Mouse (Mus musculus): ENCODE measurements at regions not wholly inside any gene's neighbourhood (a gene's known extent, or its start where the extent isn't known, plus 50 kb on each side); places are given as distances from the start of the nearest gene placed in this dataset.

GRCm38 (mm10) chr1:168065598-168066041 is 366.4 kb downstream of the Pbx1 start:
- DNase-seq (ENCODE audit: low spot score, missing footprints) = peak; percentile 73
- Histone ChIP-seq H3K4me3 (ENCODE audit: low read depth, low read length) (no peak overlapping the region), H3K27me3 (ENCODE audit: control insufficient read depth, insufficient read depth, low read length) (no peaks in the 10 kb centered on the region), H3K9me3 (ENCODE audit: control insufficient read depth, low read length) (no peaks in the 10 kb centered on the region), H3K4me1 (ENCODE audit: control insufficient read depth, insufficient read depth, low read length) (no peaks in the 10 kb centered on the region), H3K9ac (ENCODE audit: low read length) (no peak overlapping the region), H3K4me2 (no peak overlapping the region), H3K36me3 (ENCODE audit: control insufficient read depth, insufficient read depth, low read length) (no peaks in the 10 kb centered on the region), H3K27ac (ENCODE audit: low read depth, low read length) (no peak overlapping the region)
- WGBS = 46% methylated on average over 6 of the region's 6 CpGs
- ATAC-seq (ENCODE audit: low FRiP score) = no peak

GRCm38 (mm10) chr1:168066810-168067209 is 365.3 kb downstream of the Pbx1 start:
- H3K27ac ChIP-seq (ENCODE audit: low read depth, low read length) = no peak overlapping the region
- 71% methylated on average over 6 of the region's 6 CpGs for WGBS
- H3K9me3 ChIP-seq (ENCODE audit: control insufficient read depth, low read length) = no peaks in the 10 kb centered on the region
- H3K4me2 ChIP-seq = no peak overlapping the region
- no peak overlapping the region for H3K9ac ChIP-seq (ENCODE audit: low read length)
- peak; percentile 2 for DNase-seq (ENCODE audit: low spot score, missing footprints)
- no peak for ATAC-seq (ENCODE audit: low FRiP score)
- no peaks in the 10 kb centered on the region for H3K36me3 ChIP-seq (ENCODE audit: control insufficient read depth, insufficient read depth, low read length)
- no peaks in the 10 kb centered on the region for H3K4me1 ChIP-seq (ENCODE audit: control insufficient read depth, insufficient read depth, low read length)
- H3K27me3 ChIP-seq (ENCODE audit: control insufficient read depth, insufficient read depth, low read length) = no peaks in the 10 kb centered on the region
- no peak overlapping the region for H3K4me3 ChIP-seq (ENCODE audit: low read depth, low read length)

GRCm38 (mm10) chr1:168068003-168068919 is 363.8 kb downstream of the Pbx1 start:
- no peak overlapping the region for H3K9ac ChIP-seq (ENCODE audit: low read length)
- H3K4me3 ChIP-seq (ENCODE audit: low read depth, low read length) = no peak overlapping the region
- no peak overlapping the region for H3K4me2 ChIP-seq
- no peak for ATAC-seq (ENCODE audit: low FRiP score)
- H3K27ac ChIP-seq (ENCODE audit: low read depth, low read length) = no peak overlapping the region
- WGBS = 72% methylated on average over 9 of the region's 9 CpGs
- no peaks in the 10 kb centered on the region for H3K27me3 ChIP-seq (ENCODE audit: control insufficient read depth, insufficient read depth, low read length)
- no peaks in the 10 kb centered on the region for H3K9me3 ChIP-seq (ENCODE audit: control insufficient read depth, low read length)
- no peaks in the 10 kb centered on the region for H3K36me3 ChIP-seq (ENCODE audit: control insufficient read depth, insufficient read depth, low read length)
- H3K4me1 ChIP-seq (ENCODE audit: control insufficient read depth, insufficient read depth, low read length) = no peaks in the 10 kb centered on the region
- peak; percentile 72 for DNase-seq (ENCODE audit: low spot score, missing footprints)

- Histone ChIP-seq H3K4me1 (ENCODE audit: control insufficient read depth, insufficient read depth, low read length) (no peaks in the 10 kb centered on the region), H3K27me3 (ENCODE audit: control insufficient read depth, insufficient read depth, low read length) (no peaks in the 10 kb centered on the region), H3K4me2 (no peak overlapping the region), H3K9me3 (ENCODE audit: control insufficient read depth, low read length) (no peaks in the 10 kb centered on the region), H3K4me3 (ENCODE audit: low read depth, low read length) (no peak overlapping the region), H3K36me3 (ENCODE audit: control insufficient read depth, insufficient read depth, low read length) (no peaks in the 10 kb centered on the region), H3K27ac (ENCODE audit: low read depth, low read length) (no peak overlapping the region), H3K9ac (ENCODE audit: low read length) (no peak overlapping the region)
- WGBS = 85% methylated on average over 1 of the region's 1 CpGs
- ATAC-seq (ENCODE audit: low FRiP score) = no peak
- no peak for DNase-seq (ENCODE audit: low spot score, missing footprints)
These were observed 363.0 kb downstream of the Pbx1 start for GRCm38 (mm10) chr1:168068920-168069590.

Data from midbrain, embryonic 11.5 days (tissue).